Mouse (Mus musculus): ENCODE results near the gene Trio.

Gene Trio

GRCm38 (mm10) chr15:28037651-28038050, 12.0 kb upstream of the Trio start:
- DNase-seq (ENCODE audit: low spot score), result no peak

- DNase-seq (ENCODE audit: low spot score), result no peak
These were observed 10.0 kb upstream of the Trio start for GRCm38 (mm10) chr15:28035601-28036000.

- DNase-seq (ENCODE audit: low spot score), result no peak
These were observed 9.0 kb upstream of the Trio start for GRCm38 (mm10) chr15:28034636-28035035.

GRCm38 (mm10) chr15:28029371-28029770, 3.7 kb upstream of the Trio start:
- DNase-seq (ENCODE audit: low spot score), result no peak

GRCm38 (mm10) chr15:28028542-28028941, 2.9 kb upstream of the Trio start:
- no peak for DNase-seq (ENCODE audit: low spot score)

- DNase-seq (ENCODE audit: low spot score), result no peak
These were observed 476 bp upstream of the Trio start for GRCm38 (mm10) chr15:28026167-28026481.

- DNase-seq (ENCODE audit: low spot score), result peak; percentile 18
These were observed 696 bp downstream of the Trio start for GRCm38 (mm10) chr15:28024965-28025338.

GRCm38 (mm10) chr15:28024031-28024964, 1.4 kb downstream of the Trio start:
- peak; percentile 8 for DNase-seq (ENCODE audit: low spot score)

- peak; percentile 39 for DNase-seq (ENCODE audit: low spot score)
These were observed 3.9 kb downstream of the Trio start for GRCm38 (mm10) chr15:28021591-28022209.

GRCm38 (mm10) chr15:28019393-28020070, 6.1 kb downstream of the Trio start:
- no peak for DNase-seq (ENCODE audit: low spot score)

- DNase-seq (ENCODE audit: low spot score), result no peak
These were observed 18.1 kb downstream of the Trio start for GRCm38 (mm10) chr15:28007516-28007915.

GRCm38 (mm10) chr15:28004192-28004767, 21.4 kb downstream of the Trio start:
- no peak for DNase-seq (ENCODE audit: low spot score)

- DNase-seq (ENCODE audit: low spot score), result no peak
These were observed 23.1 kb downstream of the Trio start for GRCm38 (mm10) chr15:28002515-28002914.

GRCm38 (mm10) chr15:28001299-28001698, 24.3 kb downstream of the Trio start:
- no peak for DNase-seq (ENCODE audit: low spot score)

- DNase-seq (ENCODE audit: low spot score), result no peak
These were observed 26.9 kb downstream of the Trio start for GRCm38 (mm10) chr15:27998621-27999359.

GRCm38 (mm10) chr15:27997917-27998316, 27.7 kb downstream of the Trio start:
- no peak for DNase-seq (ENCODE audit: low spot score)

- no peak for DNase-seq (ENCODE audit: low spot score)
These were observed 28.2 kb downstream of the Trio start for GRCm38 (mm10) chr15:27997391-27997841.

GRCm38 (mm10) chr15:27996750-27997149, 28.9 kb downstream of the Trio start:
- DNase-seq (ENCODE audit: low spot score), result no peak

GRCm38 (mm10) chr15:27995421-27995820, 30.2 kb downstream of the Trio start:
- DNase-seq (ENCODE audit: low spot score), result no peak

GRCm38 (mm10) chr15:27994870-27995269, 30.8 kb downstream of the Trio start:
- DNase-seq (ENCODE audit: low spot score), result no peak

- DNase-seq (ENCODE audit: low spot score), result no peak
These were observed 32.1 kb downstream of the Trio start for GRCm38 (mm10) chr15:27993528-27993927.

GRCm38 (mm10) chr15:27992596-27992995, 33.1 kb downstream of the Trio start:
- no peak for DNase-seq (ENCODE audit: low spot score)
